Mouse (Mus musculus): ENCODE measurements at regions not wholly inside any gene's neighbourhood (a gene's known extent, or its start where the extent isn't known, plus 50 kb on each side); places are given as distances from the start of the nearest gene placed in this dataset.
"Not testable (repeated sequence)": the region's sequence is repeated elsewhere in the genome, so short reads cannot be mapped to it uniquely, and the experiment has no call there.

- Histone ChIP-seq H3K36me3 (ENCODE audit: insufficient read depth) (no peaks in the 10 kb centered on the region), H3K4me2 (no peak overlapping the region), H3K27ac (ENCODE audit: low read depth) (no peak overlapping the region), H3K9me3 (ENCODE audit: low read depth, low read length) (no peaks in the 10 kb centered on the region), H3K4me3 (ENCODE audit: low read depth, low read length) (no peak overlapping the region), H3K9ac (no peak overlapping the region), H3K27me3 (ENCODE audit: insufficient read depth, low read length) (no peaks in the 10 kb centered on the region), H3K4me1 (ENCODE audit: insufficient read depth) (no peaks in the 10 kb centered on the region)
- 41% methylated on average over 2 of the region's 2 CpGs for WGBS
- no peak for TF ChIP-seq CTCF (IDR thresholded peaks at IDR 0.05; ENCODE audit: low read depth)
- ATAC-seq (ENCODE audit: insufficient read depth) (peak; percentile 90), DNase-seq (peak; percentile 77)
Observed at GRCm38 (mm10) chr4:18795740-18796394, 809.4 kb upstream of the Gm12353 start.

GRCm38 (mm10) chr4:18796395-18796740 is 808.9 kb upstream of the Gm12353 start:
- H3K9ac ChIP-seq, result no peak overlapping the region
- WGBS, result 41% methylated on average over 2 of the region's 2 CpGs
- no peaks in the 10 kb centered on the region for H3K4me1 ChIP-seq (ENCODE audit: insufficient read depth)
- DNase-seq, result no peak
- no peak overlapping the region for H3K27ac ChIP-seq (ENCODE audit: low read depth)
- no peak overlapping the region for H3K4me3 ChIP-seq (ENCODE audit: low read depth, low read length)
- H3K27me3 ChIP-seq (ENCODE audit: insufficient read depth, low read length), result no peaks in the 10 kb centered on the region
- H3K9me3 ChIP-seq (ENCODE audit: low read depth, low read length), result no peaks in the 10 kb centered on the region
- no peaks in the 10 kb centered on the region for H3K36me3 ChIP-seq (ENCODE audit: insufficient read depth)
- no peak for TF ChIP-seq CTCF (IDR thresholded peaks at IDR 0.05; ENCODE audit: low read depth)
- peak; percentile 75; the same call in 1 of the 2 replicates for ATAC-seq (ENCODE audit: insufficient read depth)
- H3K4me2 ChIP-seq, result no peak overlapping the region

GRCm38 (mm10) chr4:18803109-18803508 is 802.1 kb upstream of the Gm12353 start:
- not testable (repeated sequence) for H3K4me2 ChIP-seq; ATAC-seq (ENCODE audit: insufficient read depth); DNase-seq; H3K27ac ChIP-seq (ENCODE audit: low read depth); H3K27me3 ChIP-seq (ENCODE audit: insufficient read depth, low read length); H3K9ac ChIP-seq; H3K9me3 ChIP-seq (ENCODE audit: low read depth, low read length); H3K4me1 ChIP-seq (ENCODE audit: insufficient read depth); H3K36me3 ChIP-seq (ENCODE audit: insufficient read depth); H3K4me3 ChIP-seq (ENCODE audit: low read depth, low read length)
- 84% methylated on average over 5 of the region's 5 CpGs for WGBS

All from lung, embryonic 14.5 days (tissue).